In the genomic region with DNA sequence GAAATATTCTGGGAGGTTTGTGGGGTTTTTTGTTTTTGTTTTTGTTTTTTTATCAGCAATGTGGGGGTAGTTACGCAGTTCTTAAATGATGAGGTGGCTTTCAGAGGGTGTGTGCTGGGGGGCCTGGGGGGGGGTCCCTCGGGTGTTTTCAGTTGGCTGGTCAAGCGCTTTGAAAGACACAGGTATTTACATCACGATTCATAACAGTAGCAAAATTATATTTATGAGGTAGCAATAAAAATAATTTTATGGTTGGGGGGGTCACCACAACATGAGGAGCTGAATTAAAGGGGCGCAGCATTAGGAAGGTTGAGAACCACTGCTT, we compare ENCODE assay signal across 8 mouse cellular contexts. TPM values are rescaled to one million over a fixed set of nuclear protein-coding genes. Genes with fewer than 3 reads are reported as not detected.
DNase-seq lines count a peak whose midpoint lies in the region; ATAC-seq and TF ChIP-seq lines count a peak whose summit lies in the region.

No protein-coding gene starts in this region.

- no peak for TF ChIP-seq POLR2A in cortical plate, adult 2 months (IDR thresholded peaks at IDR 0.05; ENCODE audit: extremely low read depth, insufficient read depth, low read length)

- H3K4me1 ChIP-seq in heart, postnatal 0 days (ENCODE audit: control insufficient read depth, insufficient read depth) = peaks cover 23% of the 10 kb centered on the region; the same call in 1 of the 2 replicates
- no peaks in the 10 kb centered on the region for H3K4me1 ChIP-seq in cortical plate, adult 2 months (ENCODE audit: control insufficient read depth, insufficient read depth, low read length)
- peaks cover 32% of the 10 kb centered on the region for H3K4me1 ChIP-seq in hindbrain, embryonic 15.5 days (replicated peaks)
- peaks cover 35% of the 10 kb centered on the region for H3K4me1 ChIP-seq in midbrain, embryonic 12.5 days

- H3K4me3 ChIP-seq in heart, postnatal 0 days (ENCODE audit: low read depth, low read length) = peak overlapping the region; percentile 35
- H3K4me3 ChIP-seq in cortical plate, adult 2 months (ENCODE audit: insufficient read depth, low read length) = no peak overlapping the region
- H3K4me3 ChIP-seq in hindbrain, embryonic 15.5 days = peak overlapping the region; percentile 18
- H3K4me3 ChIP-seq in midbrain, embryonic 12.5 days = peak overlapping the region; percentile 16

- TF ChIP-seq EP300 in heart, postnatal 0 days (IDR thresholded peaks at IDR 0.05; ENCODE audit: low read depth) = no peak

- H3K36me3 ChIP-seq in heart, postnatal 0 days (replicated peaks; ENCODE audit: control insufficient read depth, insufficient read depth, low read length) = no peaks in the 10 kb centered on the region
- H3K36me3 ChIP-seq in hindbrain, embryonic 15.5 days = no peaks in the 10 kb centered on the region
- H3K36me3 ChIP-seq in midbrain, embryonic 12.5 days = no peaks in the 10 kb centered on the region

- no peak for ATAC-seq in heart, postnatal 0 days (ENCODE audit: insufficient read depth, low read depth)
- no peak for ATAC-seq in hindbrain, embryonic 15.5 days (ENCODE audit: low FRiP score, low read depth)
- no peak for ATAC-seq in midbrain, embryonic 12.5 days (ENCODE audit: low FRiP score, low read depth)

- H3K9ac ChIP-seq in heart, postnatal 0 days (replicated peaks; ENCODE audit: low read depth, low read length) = peak overlapping the region; percentile 45; the same call in 1 of the 2 replicates
- H3K9ac ChIP-seq in hindbrain, embryonic 15.5 days = no peak overlapping the region
- H3K9ac ChIP-seq in midbrain, embryonic 12.5 days (replicated peaks) = no peak overlapping the region

- peak overlapping the region; percentile 71 for H3K27ac ChIP-seq in heart, postnatal 0 days (ENCODE audit: low read depth)
- peak overlapping the region; percentile 76; the same call in 1 of the 2 replicates for H3K27ac ChIP-seq in cortical plate, adult 2 months (ENCODE audit: insufficient read depth, low read length)
- peak overlapping the region; percentile 60 for H3K27ac ChIP-seq in hindbrain, embryonic 15.5 days (replicated peaks)
- no peak overlapping the region for H3K27ac ChIP-seq in midbrain, embryonic 12.5 days (replicated peaks)

- H3K9me3 ChIP-seq in heart, postnatal 0 days (replicated peaks; ENCODE audit: control insufficient read depth, low read length) = no peaks in the 10 kb centered on the region
- H3K9me3 ChIP-seq in hindbrain, embryonic 15.5 days = no peaks in the 10 kb centered on the region
- H3K9me3 ChIP-seq in midbrain, embryonic 12.5 days = no peaks in the 10 kb centered on the region

- TF ChIP-seq CTCF in heart, postnatal 0 days (IDR thresholded peaks at IDR 0.05; ENCODE audit: low read depth) = no peak
- no peak for TF ChIP-seq CTCF in cortical plate, adult 2 months (IDR thresholded peaks at IDR 0.05; ENCODE audit: extremely low read depth, insufficient read depth, low read length)

- peaks cover 5% of the 10 kb centered on the region; the same call in 1 of the 2 replicates for H3K27me3 ChIP-seq in heart, postnatal 0 days (ENCODE audit: control insufficient read depth, insufficient read depth, low read length)
- peaks cover 67% of the 10 kb centered on the region for H3K27me3 ChIP-seq in hindbrain, embryonic 15.5 days
- peaks cover 50% of the 10 kb centered on the region for H3K27me3 ChIP-seq in midbrain, embryonic 12.5 days

- peak overlapping the region; percentile 73 for H3K4me2 ChIP-seq in heart, postnatal 0 days (ENCODE audit: low read depth, low read length)
- H3K4me2 ChIP-seq in hindbrain, embryonic 15.5 days = peak overlapping the region; percentile 47
- peak overlapping the region; percentile 43 for H3K4me2 ChIP-seq in midbrain, embryonic 12.5 days (replicated peaks)

- no peak for DNase-seq in heart, postnatal 0 days (ENCODE audit: low spot score)
- DNase-seq in heart, adult 11 months = no peak
- DNase-seq in thymus, adult 18-20 months = no peak
- DNase-seq in gastrocnemius, postnatal 25 days = no peak
- no peak for DNase-seq in urinary bladder, postnatal 36 days (ENCODE audit: low spot score in 2 of 2)

- 17% methylated on average over 5 of the region's 5 CpGs for WGBS in heart, postnatal 0 days
- WGBS in hindbrain, embryonic 15.5 days = 2% methylated on average over 5 of the region's 5 CpGs
- 9% methylated on average over 5 of the region's 5 CpGs for WGBS in midbrain, embryonic 12.5 days

RNA-seq across cellular contexts. Expression of gene Itgb5, which starts 3.9 kb away (rescaled TPM):
- 116 and 134 TPM in 2 replicates for total RNA-seq in heart, postnatal 0 days (2014; rRNA removed; ENCODE audit: low replicate concordance)
- polyA plus RNA-seq in heart, postnatal 0 days (2015; fragmentation: Nextera tagmentation; extraction: Ambion mirVana) = 33.4 and 35.6 TPM in 2 replicates
- 43.0 and 44.7 TPM in 2 replicates for polyA plus RNA-seq in cortical plate, adult 2 months (2012; rRNA removed)
- 21.3 and 22.7 TPM in 2 replicates for polyA plus RNA-seq in hindbrain, embryonic 15.5 days (2015; fragmentation: Nextera tagmentation; extraction: Ambion mirVana)
- polyA plus RNA-seq in midbrain, embryonic 12.5 days (2016; fragmentation: Nextera tagmentation; extraction: Ambion mirVana) = 24.1 and 31.0 TPM in 2 replicates
- total RNA-seq in gastrocnemius, postnatal 25 days (2021) = 10 to 100 TPM; 44.4 to 45.9 TPM

RNA-seq across cellular contexts. Expression of gene Muc13, which starts 39.6 kb away (rescaled TPM):
- total RNA-seq in heart, postnatal 0 days (2014; rRNA removed; ENCODE audit: low replicate concordance) = not detected in 2 replicates
- not detected in 2 replicates for polyA plus RNA-seq in heart, postnatal 0 days (2015; fragmentation: Nextera tagmentation; extraction: Ambion mirVana)
- 0.06 and 0.10 TPM in 2 replicates for polyA plus RNA-seq in cortical plate, adult 2 months (2012; rRNA removed)
- polyA plus RNA-seq in hindbrain, embryonic 15.5 days (2015; fragmentation: Nextera tagmentation; extraction: Ambion mirVana) = 0.05 TPM in 1 of 2 replicates, not detected in the other
- 0.08 and 0.10 TPM in 2 replicates for polyA plus RNA-seq in midbrain, embryonic 12.5 days (2016; fragmentation: Nextera tagmentation; extraction: Ambion mirVana)
- total RNA-seq in gastrocnemius, postnatal 25 days (2021) = not detected
